Mouse (Mus musculus) lung, embryonic 15.5 days (tissue): Measurements from ENCODE around the gene Dhtkd1. TPM values are rescaled to one million over a fixed set of nuclear protein-coding genes. Genes with fewer than 3 reads are reported as not detected.
A peak's percentile ranks its signal among the peaks of the same experiment; 100 is the strongest.
"Not testable (repeated sequence)": the region's sequence is repeated elsewhere in the genome, so short reads cannot be mapped to it uniquely, and the experiment has no call there.

Experiments
- ATAC-seq: fragments of 200-750 bp; cut with Nextera tagmentation; 2 replicates; pipeline ENCODE4 v1.8.0; 2017; ENCODE audit warnings: moderate number of reproducible peaks, borderline replicate concordance; ENCODE audit not compliant: low FRiP score, low TSS enrichment; ENCODE audit errors: extremely low read depth
- H3K27ac ChIP-seq: fragments of 300-500 bp; sonication (generic); 2 replicates; pipeline ENCODE4 v1.5.1; 2015; ENCODE audit warnings: moderate library complexity, mild to moderate bottlenecking, inconsistent platforms
- H3K27me3 ChIP-seq: fragments of 300-500 bp; sonication (generic); 2 replicates; pipeline ENCODE4 v1.6.1; 2015; ENCODE audit warnings: inconsistent platforms
- H3K36me3 ChIP-seq: fragments of 300-500 bp; sonication (generic); 2 replicates; pipeline ENCODE4 v1.6.1; 2015; ENCODE audit warnings: inconsistent platforms
- H3K4me1 ChIP-seq: fragments of 300-500 bp; sonication (generic); 2 replicates; pipeline ENCODE4 v1.6.1; 2015; ENCODE audit warnings: inconsistent platforms
- H3K4me2 ChIP-seq: fragments of 300-500 bp; sonication (generic); 2 replicates; pipeline ENCODE4 v1.6.1; 2015; ENCODE audit warnings: inconsistent platforms, mild to moderate bottlenecking, moderate library complexity
- H3K4me3 ChIP-seq: fragments of 300-500 bp; sonication (generic); 2 replicates; pipeline ENCODE4 v1.5.1; 2015; ENCODE audit warnings: mild to moderate bottlenecking, inconsistent platforms
- H3K9ac ChIP-seq: fragments of 300-500 bp; sonication (generic); 2 replicates; pipeline ENCODE4 v1.6.1; 2015; ENCODE audit warnings: inconsistent platforms
- H3K9me3 ChIP-seq: fragments of 300-500 bp; sonication (generic); 2 replicates; pipeline ENCODE4 v1.6.1; 2016; ENCODE audit warnings: inconsistent platforms
- WGBS: fragments of 180-500 bp; shearing (Covaris S2); methylation state at CpG from one replicate; pipeline ENCODE4 v1.1.7; 2015; 5-methylcytosine and 5-hydroxymethylcytosine counted together
- polyA plus RNA-seq: library from polyadenylated mRNA; unstranded; fragments of >200 nt; fragmentation: Nextera tagmentation; extraction: Ambion mirVana; gene quantifications from 2 replicates; pipeline ENCODE4 v1.2.1, GENCODE M21; 2015

The Dhtkd1 gene
- 3.0 and 3.2 TPM in 2 replicates for polyA plus RNA-seq

- no peaks in the 10 kb centered on the region for H3K27me3 ChIP-seq
- H3K9ac ChIP-seq = peak within 1 kb of the TSS; percentile 56
- no peaks in the 10 kb centered on the region for H3K36me3 ChIP-seq
- no peaks in the 10 kb centered on the region for H3K9me3 ChIP-seq
- no peaks in the 10 kb centered on the region for H3K4me1 ChIP-seq
- under 1% methylated on average over 36 of the region's 36 CpGs for WGBS
- peak within 1 kb of the TSS; percentile 53 for H3K4me3 ChIP-seq
- ATAC-seq = peak; percentile 92
- no peak within 1 kb of the TSS for H3K27ac ChIP-seq
- H3K4me2 ChIP-seq = peak within 1 kb of the TSS; percentile 93
Measured at GRCm38 (mm10) chr2:5942416-5943032, at the start of gene Dhtkd1. TSS of gene Dhtkd1 (minus strand) at chr2:5942792.

DNA sequence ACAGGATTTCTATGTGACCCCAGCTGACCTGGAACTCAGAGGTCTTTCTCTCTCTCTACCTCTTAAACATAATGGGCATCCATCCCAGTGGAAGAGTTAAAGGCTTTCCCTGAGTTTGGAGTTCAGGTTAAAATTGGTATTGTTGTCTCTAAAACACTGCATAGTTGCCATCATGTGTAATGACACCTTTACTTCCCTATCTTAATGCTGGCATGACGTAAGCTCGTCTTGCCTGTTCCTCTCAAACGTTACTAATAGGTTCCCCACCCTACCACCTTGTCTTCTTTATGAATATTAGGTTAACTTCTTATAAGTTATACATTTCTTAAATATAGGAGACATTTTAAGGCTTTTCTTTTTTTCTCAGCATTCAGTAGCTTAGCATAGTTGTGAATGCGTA is 34.9 kb upstream of the Dhtkd1 start:
- no peak overlapping the region for H3K27ac ChIP-seq
- no peak overlapping the region for H3K9ac ChIP-seq
- no peaks in the 10 kb centered on the region for H3K27me3 ChIP-seq
- WGBS = 88% methylated on average over 4 of the region's 4 CpGs
- ATAC-seq = no peak
- no peaks in the 10 kb centered on the region for H3K4me1 ChIP-seq
- no peaks in the 10 kb centered on the region for H3K9me3 ChIP-seq
- no peak overlapping the region for H3K4me2 ChIP-seq
- H3K4me3 ChIP-seq = no peak overlapping the region
- H3K36me3 ChIP-seq = peaks cover 41% of the 10 kb centered on the region

- 99% methylated on average over 3 of the region's 3 CpGs for WGBS
- peaks cover 20% of the 10 kb centered on the region for H3K36me3 ChIP-seq
- not testable (repeated sequence) for H3K27me3 ChIP-seq, H3K27ac ChIP-seq, H3K4me2 ChIP-seq, ATAC-seq, H3K9me3 ChIP-seq, H3K4me3 ChIP-seq, H3K4me1 ChIP-seq, H3K9ac ChIP-seq
Measured at GRCm38 (mm10) chr2:5970629-5971028, 28.0 kb upstream of the Dhtkd1 start.

DNA sequence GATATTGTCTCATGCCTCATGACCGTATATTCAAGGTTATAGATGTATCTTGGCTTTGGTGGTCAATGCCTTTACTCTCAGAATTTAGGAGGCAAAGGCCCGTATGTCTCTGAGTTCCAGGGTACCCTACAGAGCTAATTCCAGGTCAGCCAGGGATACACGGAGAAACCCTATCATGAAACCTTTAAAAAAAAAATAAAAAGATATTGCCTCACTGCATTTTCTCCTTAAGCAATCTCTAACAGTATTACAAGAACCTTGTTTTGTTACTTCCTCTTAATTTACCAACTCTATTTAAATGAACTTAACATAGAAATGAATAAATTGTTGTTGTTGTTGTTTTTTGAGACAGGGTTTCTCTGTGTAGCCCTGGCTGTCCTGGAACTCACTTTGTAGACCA is 23.4 kb upstream of the Dhtkd1 start:
- no peak overlapping the region for H3K4me3 ChIP-seq
- WGBS = 92% methylated on average over 3 of the region's 3 CpGs
- no peak overlapping the region for H3K9ac ChIP-seq
- no peak for ATAC-seq
- no peaks in the 10 kb centered on the region for H3K4me1 ChIP-seq
- H3K9me3 ChIP-seq = no peaks in the 10 kb centered on the region
- no peak overlapping the region for H3K4me2 ChIP-seq
- H3K27me3 ChIP-seq = no peaks in the 10 kb centered on the region
- no peak overlapping the region for H3K27ac ChIP-seq
- H3K36me3 ChIP-seq = peaks cover 33% of the 10 kb centered on the region

DNA sequence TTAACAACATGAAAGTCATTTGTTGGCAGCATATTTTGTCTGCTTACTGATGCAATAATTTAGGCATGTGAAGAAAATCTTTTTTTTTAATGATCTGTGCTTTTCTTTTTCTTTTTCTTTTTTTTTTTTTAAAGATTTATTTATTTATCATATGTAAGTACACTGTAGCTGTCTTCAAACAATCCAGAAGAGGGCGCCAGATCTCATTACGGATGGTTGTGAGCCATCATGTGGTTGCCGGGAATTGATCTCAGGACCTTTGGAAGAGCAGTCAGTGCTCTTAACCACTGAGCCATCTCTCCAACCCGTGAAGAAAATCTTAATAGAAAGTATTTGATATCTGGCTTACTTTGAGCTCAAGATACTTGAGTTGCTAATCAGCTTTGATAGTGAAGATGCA is 21.1 kb upstream of the Dhtkd1 start:
- H3K9ac ChIP-seq, H3K27ac ChIP-seq, ATAC-seq, H3K9me3 ChIP-seq, H3K4me2 ChIP-seq, H3K4me1 ChIP-seq, H3K4me3 ChIP-seq, H3K27me3 ChIP-seq: not testable (repeated sequence)
- WGBS = 85% methylated on average over 4 of the region's 4 CpGs
- peaks cover 46% of the 10 kb centered on the region for H3K36me3 ChIP-seq

- WGBS = 81% methylated on average over 2 of the region's 2 CpGs
- no peak overlapping the region for H3K4me2 ChIP-seq
- H3K27ac ChIP-seq = no peak overlapping the region
- no peaks in the 10 kb centered on the region for H3K27me3 ChIP-seq
- peaks cover 61% of the 10 kb centered on the region for H3K36me3 ChIP-seq
- no peaks in the 10 kb centered on the region for H3K4me1 ChIP-seq
- ATAC-seq = no peak
- H3K9ac ChIP-seq = no peak overlapping the region
- H3K4me3 ChIP-seq = no peak overlapping the region
- H3K9me3 ChIP-seq = no peaks in the 10 kb centered on the region
Measured at GRCm38 (mm10) chr2:5962265-5962664, 19.7 kb upstream of the Dhtkd1 start.

DNA sequence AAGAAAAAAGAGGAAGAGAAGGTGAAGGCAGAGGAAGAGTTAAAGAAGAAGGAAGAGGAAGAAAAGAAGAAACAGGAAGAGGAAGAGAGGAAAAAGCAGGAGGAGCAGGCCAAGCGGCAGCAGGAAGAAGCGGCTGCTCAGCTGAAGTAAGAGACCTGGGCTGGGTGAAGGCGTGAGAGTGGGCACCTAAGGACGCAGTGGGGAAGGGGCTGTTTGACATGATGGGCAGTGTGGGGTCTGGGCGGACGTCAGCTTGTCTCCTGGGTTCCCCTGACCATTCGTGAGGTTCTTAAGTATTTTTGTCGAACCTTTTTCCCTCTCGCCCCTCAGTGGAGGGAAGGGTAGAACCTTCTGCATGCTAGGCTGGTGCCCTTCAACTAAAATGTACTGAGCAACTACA is 15.1 kb upstream of the Dhtkd1 start:
- Histone ChIP-seq H3K4me1 (0 out of 2 replicates have a peak, but pooled peaks cover 4% of the 10 kb centered on the region), H3K27me3 (no peaks in the 10 kb centered on the region), H3K4me2 (no peak overlapping the region), H3K9me3 (no peaks in the 10 kb centered on the region), H3K4me3 (no peak overlapping the region), H3K27ac (no peak overlapping the region), H3K9ac (no peak overlapping the region), H3K36me3 (peaks cover 43% of the 10 kb centered on the region)
- WGBS = 85% methylated on average over 9 of the region's 9 CpGs
- no peak for ATAC-seq

- peak overlapping the region; percentile 76 for H3K27ac ChIP-seq
- no peaks in the 10 kb centered on the region for H3K36me3 ChIP-seq
- no peaks in the 10 kb centered on the region for H3K27me3 ChIP-seq
- H3K4me3 ChIP-seq = peak overlapping the region; percentile 90
- no peaks in the 10 kb centered on the region for H3K9me3 ChIP-seq
- peak overlapping the region; percentile 93 for H3K9ac ChIP-seq
- H3K4me2 ChIP-seq = peak overlapping the region; percentile 80
- peaks cover 16% of the 10 kb centered on the region; the same call in 1 of the 2 replicates for H3K4me1 ChIP-seq
- under 1% methylated on average over 46 of the region's 46 CpGs for WGBS
- ATAC-seq = peak; percentile 56
Measured at GRCm38 (mm10) chr2:5951621-5952211, 9.1 kb upstream of the Dhtkd1 start.

DNA sequence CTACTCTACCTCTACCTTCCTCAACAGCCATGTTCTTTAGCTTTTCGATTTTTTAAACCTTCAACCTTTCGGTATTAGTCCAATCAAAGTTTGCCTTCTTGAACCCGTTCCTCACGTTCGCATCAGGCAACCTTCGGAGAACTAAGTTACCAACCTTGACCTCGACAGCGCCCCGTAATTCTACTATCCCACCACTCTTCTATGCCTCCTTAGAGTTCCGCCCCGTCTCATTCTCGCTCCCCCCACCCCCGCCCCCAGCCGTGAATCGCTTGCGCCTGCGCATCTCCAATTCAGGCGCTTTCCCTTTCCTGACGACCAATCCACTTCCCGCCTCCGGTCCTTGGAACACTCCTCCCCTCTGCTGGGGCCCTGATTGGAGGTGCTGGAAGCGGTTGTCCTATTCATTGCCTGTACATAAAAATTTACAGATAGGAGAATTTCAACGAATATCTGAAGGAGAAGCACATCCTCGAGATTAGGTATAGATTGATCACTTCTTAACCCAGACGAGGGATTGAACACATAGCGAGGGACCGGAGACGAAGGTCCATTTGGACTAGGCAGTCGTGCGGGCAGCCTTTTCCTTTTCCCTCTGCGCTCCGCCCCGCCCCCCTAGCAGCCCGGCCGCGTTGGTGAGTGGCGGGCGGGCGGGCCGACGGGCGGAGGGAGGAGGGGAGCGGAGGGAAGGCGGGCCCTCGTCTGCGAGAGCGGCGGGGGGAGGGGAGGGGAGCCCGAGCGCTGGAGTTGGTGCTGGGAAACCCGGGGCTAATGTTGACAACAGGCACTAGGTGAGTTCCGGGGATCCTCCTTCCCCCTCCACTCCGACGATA is 8.4 kb upstream of the Dhtkd1 start, which contains the start of gene Upf2:
Gene Upf2 (plus strand): TSS at position 704 of the 830 bp plus-strand sequence.
- WGBS = under 1% methylated on average over 45 of the region's 54 CpGs
- peak; percentile 96 for ATAC-seq
- H3K4me2 ChIP-seq = peak within 1 kb of the TSS; percentile 80
- H3K4me1 ChIP-seq = peaks cover 16% of the 10 kb centered on the region; the same call in 1 of the 2 replicates
- H3K4me3 ChIP-seq = peak within 1 kb of the TSS; percentile 90
- no peaks in the 10 kb centered on the region for H3K36me3 ChIP-seq
- no peaks in the 10 kb centered on the region for H3K9me3 ChIP-seq
- H3K9ac ChIP-seq = peak within 1 kb of the TSS; percentile 93
- H3K27ac ChIP-seq = peak within 1 kb of the TSS; percentile 76
- no peaks in the 10 kb centered on the region for H3K27me3 ChIP-seq

- ATAC-seq = no peak
- 7% methylated on average over 6 of the region's 6 CpGs for WGBS
Measured at GRCm38 (mm10) chr2:5950305-5950704, 7.7 kb upstream of the Dhtkd1 start.

GRCm38 (mm10) chr2:5949821-5950220 is 7.2 kb upstream of the Dhtkd1 start:
- H3K27ac ChIP-seq, ATAC-seq, H3K36me3 ChIP-seq, H3K9me3 ChIP-seq, H3K27me3 ChIP-seq: not testable (repeated sequence)
- peak overlapping the region; percentile 90 for H3K4me3 ChIP-seq
- H3K4me2 ChIP-seq = peak overlapping the region; percentile 52
- 91% methylated on average over 9 of the region's 9 CpGs for WGBS
- peaks cover 12% of the 10 kb centered on the region; the same call in 1 of the 2 replicates for H3K4me1 ChIP-seq
- peak overlapping the region; percentile 45; the same call in 1 of the 2 replicates for H3K9ac ChIP-seq

More at GRCm38 (mm10) chr2:5950305-5950704, 7.7 kb upstream of the Dhtkd1 start:
- peaks cover 13% of the 10 kb centered on the region; the same call in 1 of the 2 replicates for H3K4me1 ChIP-seq
- peak overlapping the region; percentile 90 for H3K4me3 ChIP-seq
- H3K27ac ChIP-seq = peak overlapping the region; percentile 54; the same call in 1 of the 2 replicates
- no peaks in the 10 kb centered on the region for H3K36me3 ChIP-seq
- H3K9me3 ChIP-seq = no peaks in the 10 kb centered on the region
- peak overlapping the region; percentile 45 for H3K9ac ChIP-seq
- peak overlapping the region; percentile 52 for H3K4me2 ChIP-seq
- H3K27me3 ChIP-seq = no peaks in the 10 kb centered on the region
